Mouse (Mus musculus) stomach, postnatal 0 days (tissue): ENCODE results near the gene Iqcn. TPM values are rescaled to one million over a fixed set of nuclear protein-coding genes. Genes with fewer than 3 reads are reported as not detected.

Experiments used
- ATAC-seq: fragments of 200-750 bp; cut with Nextera tagmentation; 2 replicates; pipeline ENCODE4 v1.8.0; 2017; ENCODE audit not compliant: low FRiP score, low TSS enrichment
- DNase-seq: peaks from one replicate; pipeline ENCODE4 v3.0.0-alpha.2; 2016; ENCODE audit warnings: low spot score
- H3K27ac ChIP-seq: fragments of 300-500 bp; sonication (generic); replicated peaks from 2 replicates; pipeline ENCODE4 v1.5.1; 2014; ENCODE audit warnings: mild to moderate bottlenecking, control low read depth
- H3K27me3 ChIP-seq: fragments of 300-500 bp; sonication (generic); 2 replicates; pipeline ENCODE4 v1.6.1; 2014; ENCODE audit warnings: low read length; ENCODE audit not compliant: control insufficient read depth, insufficient read depth
- H3K36me3 ChIP-seq: fragments of 300-500 bp; sonication (generic); 2 replicates; pipeline ENCODE4 v1.6.1; 2014; ENCODE audit warnings: low read length, mixed read lengths; ENCODE audit not compliant: control insufficient read depth, insufficient read depth
- H3K4me1 ChIP-seq: fragments of 300-500 bp; sonication (generic); replicated peaks from 2 replicates; pipeline ENCODE4 v1.6.1; 2014; ENCODE audit warnings: antibody characterized with exemption; ENCODE audit not compliant: control insufficient read depth, insufficient read depth
- H3K4me2 ChIP-seq: fragments of 300-500 bp; sonication (generic); replicated peaks from 2 replicates; pipeline ENCODE4 v1.6.1; 2014; ENCODE audit warnings: low read depth, mild to moderate bottlenecking, control low read depth, moderate library complexity
- H3K4me3 ChIP-seq: fragments of 300-500 bp; sonication (generic); 2 replicates; pipeline ENCODE4 v1.5.1; 2014; ENCODE audit warnings: low read depth, low read length, control low read depth
- H3K9ac ChIP-seq: fragments of 300-500 bp; sonication (generic); 2 replicates; pipeline ENCODE4 v1.6.1; 2014; ENCODE audit warnings: mild to moderate bottlenecking, low read length, control low read depth, mixed read lengths
- H3K9me3 ChIP-seq: fragments of 300-500 bp; sonication (generic); 2 replicates; pipeline ENCODE4 v1.6.1; 2016; ENCODE audit warnings: low read length; ENCODE audit not compliant: control insufficient read depth
- CTCF ChIP-seq: IDR thresholded peaks from 2 replicates; pipeline ENCODE4 v1.5.1; 2016; ENCODE audit warnings: antibody characterized with exemption, low read depth, mild to moderate bottlenecking, moderate library complexity
- EP300 ChIP-seq: optimal IDR thresholded peaks from 2 replicates; pipeline ENCODE3; 2016; ENCODE audit warnings: antibody characterized with exemption
- WGBS: fragments of 180-500 bp; shearing (Covaris S2); extraction: QIAGEN DNeasy Blood & Tissue Kit; methylation state at CpG from one replicate; pipeline ENCODE4 v1.1.7; 2014; 5-methylcytosine and 5-hydroxymethylcytosine counted together
- polyA plus RNA-seq: library from polyadenylated mRNA; unstranded; fragments of >200 nt; fragmentation: Nextera tagmentation; extraction: Ambion mirVana; gene quantifications from 2 replicates; pipeline ENCODE4 v1.2.1, GENCODE M21; 2015

Iqcn gene
- polyA plus RNA-seq, 1 experiment from 2014 or later, result not detected

GRCm38 (mm10) chr8:70674716-70675115 lies 28.5 kb upstream of the Iqcn start:
- DNase-seq (no peak), ATAC-seq (no peak)
- Histone ChIP-seq H3K27me3 (no peaks in the 10 kb centered on the region), H3K4me2 (no peak overlapping the region), H3K36me3 (0 out of 2 replicates have a peak, but pooled peaks cover 3% of the 10 kb centered on the region), H3K4me3 (no peak overlapping the region), H3K9me3 (no peaks in the 10 kb centered on the region), H3K4me1 (peaks cover 5% of the 10 kb centered on the region; the same call in 1 of the 2 replicates), H3K9ac (0 out of 2 replicates have a peak overlapping the region, but pooled peaks have one; percentile 13), H3K27ac (peak overlapping the region; percentile 96)
- TF ChIP-seq CTCF (no peak), EP300 (no peak)
- 60% methylated on average over 4 of the region's 4 CpGs for WGBS

- no peak overlapping the region for H3K4me2 ChIP-seq
- peak overlapping the region; percentile 96 for H3K27ac ChIP-seq
- no peaks in the 10 kb centered on the region for H3K9me3 ChIP-seq
- no peak overlapping the region for H3K9ac ChIP-seq
- WGBS, result 80% methylated on average over 1 of the region's 1 CpGs
- no peaks in the 10 kb centered on the region for H3K27me3 ChIP-seq
- no peak overlapping the region for H3K4me3 ChIP-seq
- H3K36me3 ChIP-seq, result 0 out of 2 replicates have a peak, but pooled peaks cover 3% of the 10 kb centered on the region
- ATAC-seq (no peak), DNase-seq (no peak)
- TF ChIP-seq CTCF (no peak), EP300 (no peak)
- H3K4me1 ChIP-seq, result peaks cover 5% of the 10 kb centered on the region; the same call in 1 of the 2 replicates
Observed at GRCm38 (mm10) chr8:70675336-70675735, 27.9 kb upstream of the Iqcn start.

DNA sequence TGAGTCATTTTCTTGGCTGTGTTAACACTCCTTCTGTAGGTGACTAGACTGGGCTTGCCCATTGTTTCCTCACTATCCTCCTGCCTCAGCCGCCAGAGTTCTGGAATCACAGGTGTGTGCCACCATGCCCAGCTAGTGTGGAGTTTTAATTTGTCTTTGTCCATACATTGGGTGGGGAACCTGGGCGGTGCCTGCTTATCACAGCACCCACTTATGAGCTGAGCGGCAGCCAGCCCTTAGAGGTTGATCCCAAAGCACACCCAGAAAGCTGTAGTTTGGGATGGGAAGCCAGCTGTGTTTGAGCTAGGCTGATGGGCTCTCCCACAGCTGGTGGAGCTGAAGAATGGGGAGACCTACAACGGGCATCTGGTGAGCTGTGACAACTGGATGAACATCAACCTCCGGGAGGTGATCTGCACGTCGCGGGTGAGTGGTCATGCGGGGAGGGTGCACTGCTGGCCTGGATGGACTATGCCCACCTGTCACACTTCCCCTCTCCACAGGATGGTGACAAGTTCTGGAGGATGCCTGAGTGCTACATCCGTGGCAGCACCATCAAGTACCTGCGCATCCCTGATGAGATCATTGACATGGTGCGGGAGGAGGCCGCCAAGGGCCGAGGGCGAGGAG lies 25.7 kb upstream of the Iqcn start:
- no peaks in the 10 kb centered on the region for H3K27me3 ChIP-seq
- WGBS, result 91% methylated on average over 15 of the region's 15 CpGs
- TF ChIP-seq EP300 (no peak), CTCF (no peak)
- H3K4me1 ChIP-seq, result peaks cover 7% of the 10 kb centered on the region
- ATAC-seq (no peak), DNase-seq (no peak)
- H3K9me3 ChIP-seq, result no peaks in the 10 kb centered on the region
- no peak overlapping the region for H3K27ac ChIP-seq
- no peak overlapping the region for H3K4me3 ChIP-seq
- no peak overlapping the region for H3K4me2 ChIP-seq
- H3K36me3 ChIP-seq, result 0 out of 2 replicates have a peak, but pooled peaks cover 3% of the 10 kb centered on the region
- H3K9ac ChIP-seq, result no peak overlapping the region

GRCm38 (mm10) chr8:70678679-70679078 lies 24.6 kb upstream of the Iqcn start:
- H3K9ac ChIP-seq, result no peak overlapping the region
- H3K27ac ChIP-seq, result peak overlapping the region; percentile 82
- no peak for TF ChIP-seq CTCF
- TF ChIP-seq EP300, result no peak
- no peaks in the 10 kb centered on the region for H3K27me3 ChIP-seq
- DNase-seq (no peak), ATAC-seq (no peak)
- 0 out of 2 replicates have a peak, but pooled peaks cover 3% of the 10 kb centered on the region for H3K36me3 ChIP-seq
- H3K9me3 ChIP-seq, result no peaks in the 10 kb centered on the region
- H3K4me3 ChIP-seq, result no peak overlapping the region
- no peak overlapping the region for H3K4me2 ChIP-seq
- H3K4me1 ChIP-seq, result peaks cover 6% of the 10 kb centered on the region

DNA sequence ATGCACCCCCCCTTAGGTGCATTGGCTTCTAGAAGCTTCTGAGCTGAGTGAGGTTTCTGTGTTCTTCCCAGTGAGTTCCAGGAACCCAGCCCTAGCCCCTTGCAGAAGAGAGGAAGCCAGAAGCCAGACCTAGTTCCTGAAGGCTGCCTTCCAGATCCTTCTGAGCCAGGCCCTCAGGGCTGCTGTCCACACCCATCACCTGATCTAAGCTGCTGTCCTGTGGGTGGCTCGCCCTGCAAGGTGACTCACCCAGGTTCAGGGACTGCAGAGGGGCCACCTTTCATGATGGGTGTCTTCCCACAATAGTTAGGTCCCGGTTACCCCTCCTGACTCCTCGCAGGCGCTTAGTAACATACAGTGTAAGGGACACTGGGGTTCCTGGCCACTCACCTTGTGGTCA lies 23.9 kb upstream of the Iqcn start:
- TF ChIP-seq CTCF, result no peak
- Histone ChIP-seq H3K27me3 (no peaks in the 10 kb centered on the region), H3K9me3 (no peaks in the 10 kb centered on the region), H3K4me1 (peaks cover 4% of the 10 kb centered on the region), H3K9ac (no peak overlapping the region; the same call in 1 of the 2 replicates), H3K4me3 (no peak overlapping the region), H3K36me3 (0 out of 2 replicates have a peak, but pooled peaks cover 3% of the 10 kb centered on the region), H3K4me2 (no peak overlapping the region), H3K27ac (peak overlapping the region; percentile 82)
- ATAC-seq (peak; percentile 62), DNase-seq (peak; percentile 52)
- WGBS, result 67% methylated on average over 4 of the region's 4 CpGs

GRCm38 (mm10) chr8:70680039-70680438 lies 23.2 kb upstream of the Iqcn start:
- Histone ChIP-seq H3K36me3 (0 out of 2 replicates have a peak, but pooled peaks cover 3% of the 10 kb centered on the region), H3K27ac (peak overlapping the region; percentile 82), H3K9me3 (no peaks in the 10 kb centered on the region), H3K4me1 (peaks cover 4% of the 10 kb centered on the region), H3K9ac (0 out of 2 replicates have a peak overlapping the region, but pooled peaks have one; percentile 8), H3K27me3 (no peaks in the 10 kb centered on the region), H3K4me3 (no peak overlapping the region), H3K4me2 (no peak overlapping the region)
- TF ChIP-seq CTCF, result 0 out of 2 replicates have a peak, but pooled peaks have one; percentile 1
- no peak for TF ChIP-seq EP300
- ATAC-seq (peak; percentile 47), DNase-seq (peak; percentile 50)
- WGBS, result 39% methylated on average over 3 of the region's 3 CpGs
